Mouse (Mus musculus): ENCODE measurements around the gene Magi2. TPM values are rescaled to one million over a fixed set of nuclear protein-coding genes. Genes with fewer than 3 reads are reported as not detected.
A peak's percentile ranks its signal among the peaks of the same experiment; 100 is the strongest.

Gene Magi2
- polyA plus RNA-seq, 1 experiment from 2014 or later = 22.7 TPM

GRCm38 (mm10) chr5:20378071-20378800 is 1151.4 kb downstream of the Magi2 start:
- 72% methylated on average over 11 of the region's 11 CpGs for WGBS
- H3K27ac ChIP-seq (ENCODE audit: low read depth, low read length) = no peak overlapping the region
- no peak overlapping the region for H3K4me2 ChIP-seq (ENCODE audit: low read length)
- H3K4me3 ChIP-seq (ENCODE audit: low read length) = no peak overlapping the region
- H3K36me3 ChIP-seq (ENCODE audit: control insufficient read depth, insufficient read depth, low read length) = no peaks in the 10 kb centered on the region
- ATAC-seq = no peak
- H3K9me3 ChIP-seq (ENCODE audit: control insufficient read depth, low read length) = no peaks in the 10 kb centered on the region
- no peaks in the 10 kb centered on the region for H3K4me1 ChIP-seq (ENCODE audit: control insufficient read depth, insufficient read depth, low read depth, low read length)
- H3K27me3 ChIP-seq (replicated peaks; ENCODE audit: control insufficient read depth, insufficient read depth, low read length) = no peaks in the 10 kb centered on the region
- H3K9ac ChIP-seq (ENCODE audit: low read depth, low read length) = no peak overlapping the region

GRCm38 (mm10) chr5:20404533-20404932 is 1177.7 kb downstream of the Magi2 start:
- Histone ChIP-seq H3K4me1 (ENCODE audit: control insufficient read depth, insufficient read depth, low read depth, low read length) (no peaks in the 10 kb centered on the region), H3K9ac (ENCODE audit: low read depth, low read length) (no peak overlapping the region), H3K36me3 (ENCODE audit: control insufficient read depth, insufficient read depth, low read length) (no peaks in the 10 kb centered on the region), H3K4me3 (ENCODE audit: low read length) (no peak overlapping the region), H3K27me3 (replicated peaks; ENCODE audit: control insufficient read depth, insufficient read depth, low read length) (no peaks in the 10 kb centered on the region), H3K27ac (ENCODE audit: low read depth, low read length) (no peak overlapping the region), H3K4me2 (ENCODE audit: low read length) (no peak overlapping the region), H3K9me3 (ENCODE audit: control insufficient read depth, low read length) (no peaks in the 10 kb centered on the region)
- no peak; the same call in 1 of the 2 replicates for ATAC-seq
- WGBS = 69% methylated on average over 5 of the region's 5 CpGs

- Histone ChIP-seq H3K4me2 (ENCODE audit: low read length) (no peak overlapping the region), H3K36me3 (ENCODE audit: control insufficient read depth, insufficient read depth, low read length) (no peaks in the 10 kb centered on the region), H3K27ac (ENCODE audit: low read depth, low read length) (no peak overlapping the region), H3K9ac (ENCODE audit: low read depth, low read length) (no peak overlapping the region), H3K27me3 (replicated peaks; ENCODE audit: control insufficient read depth, insufficient read depth, low read length) (no peaks in the 10 kb centered on the region), H3K9me3 (ENCODE audit: control insufficient read depth, low read length) (no peaks in the 10 kb centered on the region), H3K4me1 (ENCODE audit: control insufficient read depth, insufficient read depth, low read depth, low read length) (no peaks in the 10 kb centered on the region), H3K4me3 (ENCODE audit: low read length) (no peak overlapping the region)
- 94% methylated on average over 4 of the region's 4 CpGs for WGBS
- ATAC-seq = no peak
Observed at GRCm38 (mm10) chr5:20406626-20407025, 1179.8 kb downstream of the Magi2 start.

- no peaks in the 10 kb centered on the region for H3K36me3 ChIP-seq (ENCODE audit: control insufficient read depth, insufficient read depth, low read length)
- no peak overlapping the region for H3K4me2 ChIP-seq (ENCODE audit: low read length)
- H3K9ac ChIP-seq (ENCODE audit: low read depth, low read length) = no peak overlapping the region
- H3K9me3 ChIP-seq (ENCODE audit: control insufficient read depth, low read length) = peaks cover 2% of the 10 kb centered on the region; the same call in 1 of the 2 replicates
- no peak overlapping the region for H3K4me3 ChIP-seq (ENCODE audit: low read length)
- no peaks in the 10 kb centered on the region for H3K4me1 ChIP-seq (ENCODE audit: control insufficient read depth, insufficient read depth, low read depth, low read length)
- no peak; the same call in 1 of the 2 replicates for ATAC-seq
- no peaks in the 10 kb centered on the region for H3K27me3 ChIP-seq (replicated peaks; ENCODE audit: control insufficient read depth, insufficient read depth, low read length)
- H3K27ac ChIP-seq (ENCODE audit: low read depth, low read length) = no peak overlapping the region
Observed at GRCm38 (mm10) chr5:20415320-20415719, 1188.5 kb downstream of the Magi2 start.

- H3K4me2 ChIP-seq (ENCODE audit: low read length) = no peak overlapping the region
- H3K9ac ChIP-seq (ENCODE audit: low read depth, low read length) = no peak overlapping the region
- H3K4me1 ChIP-seq (ENCODE audit: control insufficient read depth, insufficient read depth, low read depth, low read length) = no peaks in the 10 kb centered on the region
- H3K36me3 ChIP-seq (ENCODE audit: control insufficient read depth, insufficient read depth, low read length) = no peaks in the 10 kb centered on the region
- no peak for ATAC-seq
- H3K27me3 ChIP-seq (replicated peaks; ENCODE audit: control insufficient read depth, insufficient read depth, low read length) = no peaks in the 10 kb centered on the region
- H3K9me3 ChIP-seq (ENCODE audit: control insufficient read depth, low read length) = peaks cover 2% of the 10 kb centered on the region; the same call in 1 of the 2 replicates
- H3K4me3 ChIP-seq (ENCODE audit: low read length) = no peak overlapping the region
- H3K27ac ChIP-seq (ENCODE audit: low read depth, low read length) = no peak overlapping the region
Observed at GRCm38 (mm10) chr5:20417348-20417747, 1190.5 kb downstream of the Magi2 start.

GRCm38 (mm10) chr5:20432148-20432813 is 1205.4 kb downstream of the Magi2 start:
- Histone ChIP-seq H3K9ac (ENCODE audit: low read depth, low read length) (no peak overlapping the region), H3K4me1 (ENCODE audit: control insufficient read depth, insufficient read depth, low read depth, low read length) (no peaks in the 10 kb centered on the region), H3K9me3 (ENCODE audit: control insufficient read depth, low read length) (no peaks in the 10 kb centered on the region), H3K27me3 (replicated peaks; ENCODE audit: control insufficient read depth, insufficient read depth, low read length) (no peaks in the 10 kb centered on the region), H3K36me3 (ENCODE audit: control insufficient read depth, insufficient read depth, low read length) (no peaks in the 10 kb centered on the region), H3K4me3 (ENCODE audit: low read length) (no peak overlapping the region), H3K4me2 (ENCODE audit: low read length) (no peak overlapping the region), H3K27ac (ENCODE audit: low read depth, low read length) (no peak overlapping the region)
- ATAC-seq = peak; percentile 42; the same call in 1 of the 2 replicates
- 52% methylated on average over 9 of the region's 9 CpGs for WGBS

GRCm38 (mm10) chr5:20446471-20447174 is 1219.8 kb downstream of the Magi2 start:
- ATAC-seq = no peak
- no peaks in the 10 kb centered on the region for H3K9me3 ChIP-seq (ENCODE audit: control insufficient read depth, low read length)

GRCm38 (mm10) chr5:20456106-20456505 is 1229.3 kb downstream of the Magi2 start:
- no peaks in the 10 kb centered on the region for H3K4me1 ChIP-seq (ENCODE audit: control insufficient read depth, insufficient read depth, low read depth, low read length)
- H3K36me3 ChIP-seq (ENCODE audit: control insufficient read depth, insufficient read depth, low read length) = no peaks in the 10 kb centered on the region
- WGBS = 67% methylated on average over 3 of the region's 3 CpGs
- H3K27me3 ChIP-seq (replicated peaks; ENCODE audit: control insufficient read depth, insufficient read depth, low read length) = no peaks in the 10 kb centered on the region
- no peak overlapping the region for H3K27ac ChIP-seq (ENCODE audit: low read depth, low read length)
- H3K9me3 ChIP-seq (ENCODE audit: control insufficient read depth, low read length) = no peaks in the 10 kb centered on the region
- no peak overlapping the region for H3K4me2 ChIP-seq (ENCODE audit: low read length)
- no peak overlapping the region for H3K4me3 ChIP-seq (ENCODE audit: low read length)
- H3K9ac ChIP-seq (ENCODE audit: low read depth, low read length) = no peak overlapping the region
- ATAC-seq = no peak

More at GRCm38 (mm10) chr5:20446471-20447174, 1219.8 kb downstream of the Magi2 start:
- Histone ChIP-seq H3K4me3 (ENCODE audit: low read length) (no peak overlapping the region), H3K27ac (ENCODE audit: low read depth, low read length) (no peak overlapping the region), H3K4me1 (ENCODE audit: control insufficient read depth, insufficient read depth, low read depth, low read length) (0 out of 2 replicates have a peak, but pooled peaks cover 2% of the 10 kb centered on the region), H3K27me3 (replicated peaks; ENCODE audit: control insufficient read depth, insufficient read depth, low read length) (no peaks in the 10 kb centered on the region), H3K36me3 (ENCODE audit: control insufficient read depth, insufficient read depth, low read length) (no peaks in the 10 kb centered on the region), H3K9ac (ENCODE audit: low read depth, low read length) (no peak overlapping the region), H3K4me2 (ENCODE audit: low read length) (no peak overlapping the region)
- WGBS = 60% methylated on average over 4 of the region's 4 CpGs

All from hindbrain, embryonic 16.5 days (tissue).